Mouse (Mus musculus) heart, embryonic 16.5 days (tissue): Measurements from ENCODE around the gene Wrnip1. TPM values are rescaled to one million over a fixed set of nuclear protein-coding genes. Genes with fewer than 3 reads are reported as not detected.

Experiments used
- ATAC-seq: fragments of 200-750 bp; cut with Nextera tagmentation; replicated peaks from 2 replicates; pipeline ENCODE4 v1.8.0; 2017; ENCODE audit warnings: moderate number of reproducible peaks; ENCODE audit not compliant: insufficient read depth, low FRiP score; ENCODE audit errors: extremely low read depth
- H3K27ac ChIP-seq: fragments of 300-500 bp; sonication (generic); 2 replicates; pipeline ENCODE4 v1.5.1; 2014; ENCODE audit warnings: mild to moderate bottlenecking, low read length, control low read depth, moderate library complexity
- H3K27me3 ChIP-seq: fragments of 300-500 bp; sonication (generic); 2 replicates; pipeline ENCODE4 v1.6.1; 2014; ENCODE audit warnings: low read length, mixed read lengths; ENCODE audit not compliant: control insufficient read depth, insufficient read depth
- H3K36me3 ChIP-seq: fragments of 300-500 bp; sonication (generic); 2 replicates; pipeline ENCODE4 v1.6.1; 2014; ENCODE audit not compliant: control insufficient read depth, insufficient read depth
- H3K4me1 ChIP-seq: fragments of 300-500 bp; sonication (generic); 2 replicates; pipeline ENCODE4 v1.6.1; 2014; ENCODE audit warnings: low read length, mixed read lengths; ENCODE audit not compliant: control insufficient read depth, insufficient read depth
- H3K4me2 ChIP-seq: fragments of 300-500 bp; sonication (generic); 2 replicates; pipeline ENCODE4 v1.6.1; 2014; ENCODE audit warnings: low read depth, mild to moderate bottlenecking, control low read depth, low read length
- H3K4me3 ChIP-seq: fragments of 300-500 bp; sonication (generic); 2 replicates; pipeline ENCODE4 v1.5.1; 2014; ENCODE audit warnings: mild to moderate bottlenecking, control low read depth, low read length
- H3K9ac ChIP-seq: fragments of 300-500 bp; sonication (generic); 2 replicates; pipeline ENCODE4 v1.6.1; 2014; ENCODE audit warnings: low read length, control low read depth
- H3K9me3 ChIP-seq: fragments of 300-500 bp; sonication (generic); replicated peaks from 2 replicates; pipeline ENCODE4 v1.6.1; 2016; ENCODE audit warnings: low read length; ENCODE audit not compliant: control insufficient read depth
- WGBS: fragments of 180-500 bp; shearing (Covaris S2); extraction: QIAGEN DNeasy Blood & Tissue Kit; methylation state at CpG from one replicate; pipeline ENCODE4 v1.1.7; 2014; 5-methylcytosine and 5-hydroxymethylcytosine counted together
- polyA plus RNA-seq: library from polyadenylated mRNA; unstranded; fragments of >200 nt; fragmentation: Nextera tagmentation; extraction: Ambion mirVana; gene quantifications from 2 replicates; pipeline ENCODE4 v1.2.1, GENCODE M21; 2015

Gene Wrnip1
- polyA plus RNA-seq, 1 experiment from 2014 or later, result 24.8 TPM

- ATAC-seq, result peak; percentile 45; the same call in 1 of the 2 replicates
- Histone ChIP-seq H3K4me1 (peaks cover 17% of the 10 kb centered on the region), H3K36me3 (no peaks in the 10 kb centered on the region), H3K4me3 (no peak overlapping the region), H3K27ac (peak overlapping the region; percentile 73), H3K27me3 (no peaks in the 10 kb centered on the region), H3K4me2 (peak overlapping the region; percentile 36), H3K9ac (peak overlapping the region; percentile 13; the same call in 1 of the 2 replicates), H3K9me3 (no peaks in the 10 kb centered on the region)
- WGBS, result 74% methylated on average over 10 of the region's 10 CpGs
Observed at GRCm38 (mm10) chr13:32776350-32776749, 25.5 kb upstream of the Wrnip1 start.

- Histone ChIP-seq H3K4me2 (no peak overlapping the region), H3K36me3 (no peaks in the 10 kb centered on the region), H3K27me3 (no peaks in the 10 kb centered on the region), H3K4me1 (peaks cover 17% of the 10 kb centered on the region), H3K27ac (no peak overlapping the region), H3K9ac (no peak overlapping the region), H3K4me3 (no peak overlapping the region), H3K9me3 (no peaks in the 10 kb centered on the region)
- WGBS, result 60% methylated on average over 3 of the region's 3 CpGs
- ATAC-seq, result no peak
Observed at GRCm38 (mm10) chr13:32778861-32779260, 23.0 kb upstream of the Wrnip1 start.

DNA sequence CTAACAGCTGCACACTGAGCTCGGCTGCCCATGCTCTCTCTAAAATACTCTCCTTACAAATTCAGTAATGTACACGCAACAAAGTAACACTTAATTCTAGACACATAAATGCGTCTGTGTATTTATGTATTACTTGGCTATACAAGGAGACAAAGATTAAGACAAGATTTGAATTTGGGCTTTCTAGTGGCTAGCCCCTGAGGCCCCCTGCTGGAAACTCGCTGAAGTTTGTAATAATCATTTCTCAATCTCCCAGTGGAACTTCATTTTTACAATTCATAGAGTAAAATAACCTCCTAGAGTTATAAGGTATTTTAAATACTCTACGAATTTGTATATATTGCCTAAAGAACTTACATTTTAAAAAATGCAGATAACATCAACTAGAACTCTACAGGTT, 18.8 kb upstream of the Wrnip1 start:
- H3K4me2 ChIP-seq, result no peak overlapping the region
- 52% methylated on average over 5 of the region's 5 CpGs for WGBS
- no peaks in the 10 kb centered on the region for H3K27me3 ChIP-seq
- H3K9me3 ChIP-seq, result no peaks in the 10 kb centered on the region
- H3K9ac ChIP-seq, result no peak overlapping the region
- H3K27ac ChIP-seq, result no peak overlapping the region
- H3K36me3 ChIP-seq, result no peaks in the 10 kb centered on the region
- ATAC-seq, result no peak
- H3K4me1 ChIP-seq, result no peaks in the 10 kb centered on the region
- H3K4me3 ChIP-seq, result no peak overlapping the region

- Histone ChIP-seq H3K4me2 (no peak within 1 kb of the TSS), H3K4me1 (no peaks in the 10 kb centered on the region)
- 79% methylated on average over 8 of the region's 8 CpGs for WGBS
Observed at GRCm38 (mm10) chr13:32783816-32784215, 18.0 kb upstream of the Wrnip1 start, which contains the start of gene Mylk4. Gene Mylk4 (minus strand): TSS chr13:32783954.

GRCm38 (mm10) chr13:32787584-32787983, 14.3 kb upstream of the Wrnip1 start:
- Histone ChIP-seq H3K9ac (no peak overlapping the region), H3K4me1 (no peaks in the 10 kb centered on the region), H3K4me2 (no peak overlapping the region), H3K36me3 (no peaks in the 10 kb centered on the region), H3K27ac (no peak overlapping the region), H3K4me3 (no peak overlapping the region), H3K27me3 (no peaks in the 10 kb centered on the region), H3K9me3 (no peaks in the 10 kb centered on the region)
- WGBS, result 67% methylated on average over 2 of the region's 2 CpGs
- ATAC-seq, result no peak

More at GRCm38 (mm10) chr13:32783816-32784215, 18.0 kb upstream of the Wrnip1 start, which contains the start of gene Mylk4:
- no peak within 1 kb of the TSS for H3K9ac ChIP-seq
- H3K36me3 ChIP-seq, result no peaks in the 10 kb centered on the region
- no peak within 1 kb of the TSS for H3K4me3 ChIP-seq
- H3K27ac ChIP-seq, result no peak within 1 kb of the TSS
- ATAC-seq, result no peak
- H3K27me3 ChIP-seq, result no peaks in the 10 kb centered on the region
- H3K9me3 ChIP-seq, result no peaks in the 10 kb centered on the region

DNA sequence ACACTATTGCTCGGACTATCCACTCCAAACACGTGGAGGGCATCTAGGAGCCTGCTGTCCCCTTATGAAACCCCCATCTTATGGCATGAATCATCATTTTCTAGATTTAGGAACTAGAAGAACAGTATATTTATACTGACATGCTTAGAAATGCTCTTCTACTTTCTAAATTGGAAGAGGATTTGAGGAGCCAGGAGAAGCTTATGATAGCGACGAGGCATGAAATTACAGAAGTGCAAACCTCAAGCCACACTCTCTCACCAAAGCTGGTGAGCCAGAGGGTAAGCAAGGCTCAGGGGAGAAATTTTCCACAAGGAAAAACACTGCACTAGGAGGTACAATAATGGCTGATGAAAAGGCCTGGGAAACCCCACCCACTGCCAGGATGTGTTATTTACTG, 12.1 kb upstream of the Wrnip1 start:
- Histone ChIP-seq H3K4me1 (no peaks in the 10 kb centered on the region), H3K4me2 (no peak overlapping the region), H3K27ac (no peak overlapping the region), H3K36me3 (no peaks in the 10 kb centered on the region), H3K9ac (no peak overlapping the region), H3K4me3 (no peak overlapping the region), H3K9me3 (no peaks in the 10 kb centered on the region), H3K27me3 (no peaks in the 10 kb centered on the region)
- WGBS, result 74% methylated on average over 4 of the region's 4 CpGs
- no peak for ATAC-seq

GRCm38 (mm10) chr13:32794619-32795018, 7.2 kb upstream of the Wrnip1 start:
- H3K4me3 ChIP-seq, result no peak overlapping the region
- WGBS, result 19% methylated on average over 2 of the region's 2 CpGs
- H3K27ac ChIP-seq, result 0 out of 2 replicates have a peak overlapping the region, but pooled peaks have one; percentile 15
- no peaks in the 10 kb centered on the region for H3K27me3 ChIP-seq
- H3K4me1 ChIP-seq, result no peaks in the 10 kb centered on the region
- no peak overlapping the region for H3K4me2 ChIP-seq
- H3K9me3 ChIP-seq, result no peaks in the 10 kb centered on the region
- no peak overlapping the region for H3K9ac ChIP-seq
- no peaks in the 10 kb centered on the region for H3K36me3 ChIP-seq
- ATAC-seq, result peak; percentile 81

DNA sequence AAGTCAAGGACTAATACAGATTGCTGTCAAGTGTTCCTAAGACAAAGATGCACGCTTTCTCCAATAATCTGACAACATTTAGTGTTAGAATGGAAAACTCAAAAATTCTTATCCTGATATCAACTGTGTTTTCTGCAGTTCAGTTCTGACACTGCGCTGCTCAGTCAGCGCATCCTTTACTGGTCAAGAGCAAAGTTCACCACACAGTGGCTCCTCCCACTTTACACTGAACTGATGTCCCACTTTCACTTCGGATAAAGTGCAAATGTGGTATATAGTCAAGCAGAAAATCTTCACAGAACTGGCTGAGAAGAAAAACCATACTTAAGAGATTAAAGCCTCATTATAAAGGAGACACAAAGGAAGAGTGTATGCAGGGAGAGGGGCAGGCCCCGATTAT, 6.7 kb upstream of the Wrnip1 start:
- Histone ChIP-seq H3K36me3 (no peaks in the 10 kb centered on the region), H3K9ac (no peak overlapping the region), H3K27ac (no peak overlapping the region), H3K27me3 (no peaks in the 10 kb centered on the region), H3K4me1 (no peaks in the 10 kb centered on the region), H3K9me3 (no peaks in the 10 kb centered on the region), H3K4me2 (no peak overlapping the region), H3K4me3 (no peak overlapping the region)
- WGBS, result 83% methylated on average over 5 of the region's 5 CpGs
- ATAC-seq, result no peak

DNA sequence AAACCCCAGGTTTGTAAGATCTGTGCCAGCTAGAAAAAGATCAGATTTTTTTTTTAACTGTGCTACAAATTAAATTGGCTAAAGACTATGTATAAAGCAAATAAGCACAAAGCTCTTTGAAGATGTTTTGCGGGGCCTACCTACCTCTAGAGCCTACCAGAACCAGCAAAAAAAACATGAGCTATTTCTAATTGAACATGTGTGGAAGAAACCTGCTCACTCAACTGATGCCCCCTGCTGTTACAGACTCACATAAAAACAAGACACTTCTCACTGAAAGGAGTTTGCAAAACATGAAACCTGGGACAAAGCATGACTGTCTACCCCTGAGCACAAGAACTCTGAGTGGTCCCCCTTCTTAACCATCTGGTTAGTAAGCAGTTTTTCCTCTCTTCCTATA, 4.8 kb upstream of the Wrnip1 start:
- Histone ChIP-seq H3K27ac (no peak overlapping the region), H3K4me1 (peaks cover 5% of the 10 kb centered on the region), H3K9me3 (no peaks in the 10 kb centered on the region), H3K36me3 (no peaks in the 10 kb centered on the region), H3K9ac (no peak overlapping the region), H3K27me3 (no peaks in the 10 kb centered on the region), H3K4me3 (no peak overlapping the region), H3K4me2 (no peak overlapping the region)
- 82% methylated on average over 1 of the region's 1 CpGs for WGBS
- ATAC-seq, result no peak
